15 mouse cellular contexts compared by ENCODE assay signal in genomic region chr17:79904593-79904992, GRCm38 (mm10).
"Had no signal": no experiment of that assay in that cellular context is flagged by ENCODE, and none has a peak within 500 bp of the region (broad histone marks: within the 10 kb centered on the region; RNA-seq: fewer than 3 reads in every experiment).

No protein-coding gene starts in this region.

- H3K4me1 ChIP-seq: liver, embryonic 15.5 days had no signal

- H3K36me3 ChIP-seq: limb, embryonic 10.5 days; limb, embryonic 13.5 days; liver, embryonic 15.5 days had no signal

- H3K9me3 ChIP-seq: limb, embryonic 10.5 days; limb, embryonic 13.5 days; liver, embryonic 15.5 days had no signal

- H3K4me3 ChIP-seq: limb, embryonic 10.5 days; limb, embryonic 13.5 days; liver, embryonic 15.5 days had no signal

- H3K27ac ChIP-seq: limb, embryonic 10.5 days; limb, embryonic 13.5 days; liver, embryonic 15.5 days had no signal

- H3K4me2 ChIP-seq: limb, embryonic 13.5 days; liver, embryonic 11.5 days; liver, embryonic 15.5 days; midbrain, embryonic 11.5 days had no signal

- H3K9ac ChIP-seq: limb, embryonic 13.5 days; liver, embryonic 15.5 days had no signal

- H3K27me3 ChIP-seq: limb, embryonic 13.5 days had no signal

- DNase-seq: kidney, adult 18-20 months; kidney, adult 9 months; kidney, postnatal 14 days; kidney, postnatal 4 days; lung, adult 2 months; lung, postnatal 14 days; lung, postnatal 4 days; midbrain, embryonic 14.5 days; right cerebral cortex, postnatal 14 days; thymus, postnatal 25 days had no signal
